Mouse (Mus musculus) myocyte (in vitro differentiated cells): ENCODE results near the gene Ctdspl2.

Experiments
- E2F4 ChIP-seq: IDR thresholded peaks from one replicate; pipeline ENCODE4 v1.6.1; 2011; ENCODE audit warnings: mild to moderate bottlenecking, control low read depth, moderate library complexity; ENCODE audit not compliant: insufficient read depth
- MYOD1 ChIP-seq, 3 experiments: IDR thresholded peaks; one replicate each; pipeline ENCODE4 v1.6.1; 2011; ENCODE audit warnings: control low read depth in 2 of 3, low read depth in 2 of 3, mild to moderate bottlenecking in 2 of 3, moderate library complexity in 1 of 3; ENCODE audit not compliant: insufficient read length in 2 of 3, control insufficient read depth in 1 of 3
- POLR2A ChIP-seq: IDR thresholded peaks from one replicate; pipeline ENCODE4 v1.6.1; 2011; ENCODE audit warnings: low read depth, mild to moderate bottlenecking, control low read depth, moderate library complexity; ENCODE audit not compliant: insufficient read length
- TCF12 ChIP-seq: IDR thresholded peaks from one replicate; pipeline ENCODE4 v1.6.1; 2011; ENCODE audit warnings: mild to moderate bottlenecking, control low read depth; ENCODE audit not compliant: poor library complexity, insufficient read depth, severe bottlenecking
- TCF3 ChIP-seq: IDR thresholded peaks from one replicate; pipeline ENCODE4 v1.6.1; 2011; ENCODE audit warnings: low read depth, control low read depth; ENCODE audit not compliant: insufficient read length

DNA sequence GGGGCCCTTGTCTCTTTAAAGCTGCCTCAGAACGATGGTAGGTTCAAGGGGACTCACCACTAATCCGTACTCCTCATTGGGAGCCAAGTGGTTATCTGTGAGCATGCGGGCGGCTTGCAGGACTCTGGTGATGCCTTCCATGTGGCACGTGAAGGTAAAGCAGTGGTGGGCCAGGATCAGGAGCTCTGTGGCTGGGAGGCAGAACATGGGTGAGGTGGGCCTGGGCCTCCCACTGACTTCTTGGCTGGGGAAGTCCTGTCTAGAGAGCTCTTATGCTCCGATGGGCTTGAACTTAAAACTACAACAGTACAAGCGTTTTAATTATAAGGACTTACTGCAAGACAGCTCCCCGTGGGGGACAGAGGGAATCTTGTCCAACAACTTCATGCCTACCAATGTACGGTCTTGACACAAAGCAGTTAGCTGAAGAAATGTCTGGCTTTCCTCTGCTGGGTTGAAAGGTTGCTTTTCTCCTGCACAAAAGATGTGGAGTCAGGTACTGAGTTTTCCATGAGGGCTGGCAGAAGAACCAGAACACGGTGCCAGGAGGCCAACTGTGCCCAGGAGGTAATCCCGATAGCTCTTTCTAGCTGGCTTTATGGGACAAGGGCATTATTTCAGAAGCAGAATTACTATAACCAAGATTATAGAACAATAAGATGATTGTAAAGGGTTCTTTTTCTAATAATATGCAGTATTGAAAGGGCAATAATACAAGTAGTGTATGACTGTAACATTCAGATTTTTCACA lies 103.7 kb downstream of the Ctdspl2 start:
- TF ChIP-seq TCF12 (no peak), POLR2A (no peak), TCF3 (no peak), MYOD1 (IDR thresholded peaks at IDR 0.05; ENCODE audit: control insufficient read depth in 1 of 3, insufficient read length in 2 of 3, low read depth in 2 of 3) (no peak), E2F4 (no peak)
